Mouse (Mus musculus) CH12.LX (cell line): ENCODE results near the gene Ppp1r9b. TPM values are rescaled to one million over a fixed set of nuclear protein-coding genes. Genes with fewer than 3 reads are reported as not detected.

Source experiments
- DNase-seq: peaks from one replicate; pipeline ENCODE4 v3.0.0-alpha.2; 2013; ENCODE audit errors: extremely low read depth
- H3K27ac ChIP-seq: 2 replicates; pipeline ENCODE4 v1.5.1; 2012; ENCODE audit warnings: low read depth, mild to moderate bottlenecking, control low read depth, moderate library complexity; ENCODE audit not compliant: insufficient read depth
- H3K27me3 ChIP-seq: replicated peaks from 2 replicates; pipeline ENCODE3; 2012; ENCODE audit warnings: inconsistent platforms
- H3K36me3 ChIP-seq, 2 experiments: replicated peaks in 1 of 2; 2 replicates each; pipeline versions ENCODE3 to v1.6.1; 2012; ENCODE audit warnings: inconsistent platforms in 1 of 2, low read length in 1 of 2, mild to moderate bottlenecking in 1 of 2, mixed read lengths in 1 of 2, moderate library complexity in 1 of 2; ENCODE audit not compliant: control insufficient read depth in 1 of 2, insufficient read depth in 1 of 2
- H3K4me1 ChIP-seq, 2 experiments: 2 replicates each; pipeline ENCODE4 v1.6.1; 2012; ENCODE audit warnings: inconsistent platforms in 1 of 2, moderate library complexity in 1 of 2; ENCODE audit not compliant: insufficient read depth in 2 of 2, control insufficient read depth in 1 of 2
- H3K4me2 ChIP-seq: 2 replicates; pipeline ENCODE4 v1.6.1; 2012; ENCODE audit warnings: low read depth, mild to moderate bottlenecking, control low read depth; ENCODE audit not compliant: poor library complexity, insufficient read depth, severe bottlenecking
- H3K4me3 ChIP-seq, 3 experiments: fragments of 150-350 bp in 1 of 3; sonication (generic) in 1 of 3; replicated peaks in 1 of 3; 2 replicates each; pipeline versions ENCODE3 to v1.5.1; 2011 to 2012; ENCODE audit warnings: low read depth in 2 of 3, low read length in 2 of 3, mild to moderate bottlenecking in 2 of 3, moderate library complexity in 2 of 3, control low read depth in 1 of 3, improper control_type of control experiment in 1 of 3, inconsistent platforms in 1 of 3, mixed read lengths in 1 of 3; ENCODE audit not compliant: poor library complexity in 1 of 3
- H3K79me2 ChIP-seq: replicated peaks from 2 replicates; pipeline ENCODE4 v1.6.1; 2012; ENCODE audit warnings: mild to moderate bottlenecking, moderate library complexity; ENCODE audit not compliant: control insufficient read depth, poor library complexity, insufficient read depth, severe bottlenecking; ENCODE audit errors: extremely low read depth
- H3K9ac ChIP-seq: 2 replicates; pipeline ENCODE4 v1.6.1; 2012; ENCODE audit warnings: low read depth, mild to moderate bottlenecking, control low read depth, moderate library complexity; ENCODE audit not compliant: insufficient read depth
- H3K9me3 ChIP-seq: replicated peaks from 2 replicates; pipeline ENCODE3; 2012; ENCODE audit warnings: low read length, inconsistent platforms, mixed read lengths
- BHLHE40 ChIP-seq: IDR thresholded peaks from 2 replicates; pipeline ENCODE4 v1.6.1; 2011; ENCODE audit warnings: mild to moderate bottlenecking, low read depth, low read length, improper control_type of control experiment
- CHD1 ChIP-seq: IDR thresholded peaks from 2 replicates; pipeline ENCODE4 v1.6.1; 2012; ENCODE audit warnings: low read depth, low read length, improper control_type of control experiment, inconsistent platforms
- CHD2 ChIP-seq: IDR thresholded peaks from 2 replicates; pipeline ENCODE4 v1.6.1; 2011; ENCODE audit warnings: low read length, improper control_type of control experiment
- CTCF ChIP-seq, 2 experiments: IDR thresholded peaks in 1 of 2; conservative IDR thresholded peaks in 1 of 2; 2 replicates each; pipeline ENCODE4 v1.5.1; 2011 to 2012; ENCODE audit warnings: low read depth in 2 of 2, low read length in 2 of 2, improper control_type of control experiment in 1 of 2, inconsistent platforms in 1 of 2, mild to moderate bottlenecking in 1 of 2, moderate library complexity in 1 of 2
- E2F4 ChIP-seq: IDR thresholded peaks from 2 replicates; pipeline ENCODE4 v1.6.1; 2011; ENCODE audit warnings: low read depth, low read length, improper control_type of control experiment; ENCODE audit not compliant: insufficient replicate concordance
- ELF1 ChIP-seq: IDR thresholded peaks from 2 replicates; pipeline ENCODE4 v1.6.1; 2014; ENCODE audit warnings: low read depth, mild to moderate bottlenecking, inconsistent platforms, low read length, improper control_type of control experiment
- EP300 ChIP-seq: IDR thresholded peaks from 2 replicates; pipeline ENCODE4 v1.6.1; 2011; ENCODE audit warnings: low read length, improper control_type of control experiment
- ETS1 ChIP-seq: conservative IDR thresholded peaks from 2 replicates; pipeline ENCODE4 v1.6.1; 2012; ENCODE audit warnings: low read depth, mild to moderate bottlenecking, inconsistent platforms, low read length, improper control_type of control experiment, moderate library complexity
- GABPA ChIP-seq: IDR thresholded peaks from 2 replicates; pipeline ENCODE4 v1.6.1; 2012; ENCODE audit warnings: low read depth, low read length, improper control_type of control experiment, inconsistent platforms; ENCODE audit not compliant: insufficient replicate concordance
- HCFC1 ChIP-seq: IDR thresholded peaks from 2 replicates; pipeline ENCODE4 v1.6.1; 2012; ENCODE audit warnings: low read depth, mild to moderate bottlenecking, inconsistent platforms, low read length, improper control_type of control experiment
- IRF4 ChIP-seq: IDR thresholded peaks from 2 replicates; pipeline ENCODE4 v1.6.1; 2014; ENCODE audit warnings: low read depth, mild to moderate bottlenecking, inconsistent platforms, low read length, improper control_type of control experiment
- JUN ChIP-seq: IDR thresholded peaks from 2 replicates; pipeline ENCODE4 v1.6.1; 2011; ENCODE audit warnings: low read depth, mild to moderate bottlenecking, low read length, improper control_type of control experiment, moderate library complexity; ENCODE audit not compliant: insufficient read depth
- JUND ChIP-seq: conservative IDR thresholded peaks from 2 replicates; pipeline ENCODE4 v1.6.1; 2011; ENCODE audit warnings: low read depth, low read length, improper control_type of control experiment
- KAT2A ChIP-seq: IDR thresholded peaks from 2 replicates; pipeline ENCODE4 v1.6.1; 2012; ENCODE audit warnings: low read length, improper control_type of control experiment, inconsistent platforms; ENCODE audit not compliant: insufficient replicate concordance
- MAFK ChIP-seq: IDR thresholded peaks from 2 replicates; pipeline ENCODE4 v1.6.1; 2011; ENCODE audit warnings: low read length, improper control_type of control experiment; ENCODE audit not compliant: insufficient replicate concordance
- MAX ChIP-seq: IDR thresholded peaks from 2 replicates; pipeline ENCODE4 v1.6.1; 2011; ENCODE audit warnings: low read length, improper control_type of control experiment
- MAZ ChIP-seq: IDR thresholded peaks from 2 replicates; pipeline ENCODE4 v1.6.1; 2012; ENCODE audit warnings: low read depth, mild to moderate bottlenecking, inconsistent platforms, low read length, improper control_type of control experiment, moderate library complexity
- MEF2A ChIP-seq: IDR thresholded peaks from 2 replicates; pipeline ENCODE4 v1.6.1; 2014; ENCODE audit warnings: low read depth, mild to moderate bottlenecking, inconsistent platforms, low read length, improper control_type of control experiment, borderline replicate concordance
- MXI1 ChIP-seq: IDR thresholded peaks from 2 replicates; pipeline ENCODE4 v1.6.1; 2011; ENCODE audit warnings: mild to moderate bottlenecking, low read depth, low read length, improper control_type of control experiment
- MYC ChIP-seq: IDR thresholded peaks from 2 replicates; pipeline ENCODE4 v1.6.1; 2011; ENCODE audit warnings: low read depth, mild to moderate bottlenecking, improper control_type of control experiment, low read length
- NELFE ChIP-seq: IDR thresholded peaks from 2 replicates; pipeline ENCODE4 v1.6.1; 2011; ENCODE audit warnings: low read depth, low read length, improper control_type of control experiment
- NRF1 ChIP-seq: IDR thresholded peaks from 2 replicates; pipeline ENCODE4 v1.6.1; 2014; ENCODE audit warnings: low read depth, mild to moderate bottlenecking, inconsistent platforms, low read length, improper control_type of control experiment, moderate library complexity
- PAX5 ChIP-seq: IDR thresholded peaks from 2 replicates; pipeline ENCODE4 v1.6.1; 2012; ENCODE audit warnings: low read length, inconsistent platforms, mixed read lengths
- POLR2A ChIP-seq: IDR thresholded peaks from 2 replicates; pipeline ENCODE4 v1.6.1; 2011; ENCODE audit warnings: low read depth, mild to moderate bottlenecking, improper control_type of control experiment, low read length
- POLR2AphosphoS2 ChIP-seq: IDR thresholded peaks from 2 replicates; pipeline ENCODE4 v1.6.1; 2011; ENCODE audit warnings: low read depth, low read length, improper control_type of control experiment
- RAD21 ChIP-seq: IDR thresholded peaks from 2 replicates; pipeline ENCODE4 v1.6.1; 2011; ENCODE audit warnings: low read depth, mild to moderate bottlenecking, low read length, improper control_type of control experiment, moderate library complexity
- RCOR1 ChIP-seq: conservative IDR thresholded peaks from 2 replicates; pipeline ENCODE4 v1.6.1; 2012; ENCODE audit warnings: low read depth, mild to moderate bottlenecking, inconsistent platforms, low read length, improper control_type of control experiment
- SIN3A ChIP-seq: IDR thresholded peaks from 2 replicates; pipeline ENCODE4 v1.6.1; 2012; ENCODE audit warnings: low read length, improper control_type of control experiment, inconsistent platforms
- SMC3 ChIP-seq: IDR thresholded peaks from 2 replicates; pipeline ENCODE4 v1.6.1; 2011; ENCODE audit warnings: low read depth, low read length, improper control_type of control experiment
- TBP ChIP-seq: conservative IDR thresholded peaks from 2 replicates; pipeline ENCODE4 v1.6.1; 2011; ENCODE audit warnings: low read depth, low read length, improper control_type of control experiment
- TCF12 ChIP-seq: IDR thresholded peaks from 2 replicates; pipeline ENCODE4 v1.6.1; 2014; ENCODE audit warnings: low read depth, mild to moderate bottlenecking, inconsistent platforms, low read length, improper control_type of control experiment
- UBTF ChIP-seq: IDR thresholded peaks from 2 replicates; pipeline ENCODE4 v1.6.1; 2012; ENCODE audit warnings: low read depth, mild to moderate bottlenecking, inconsistent platforms, low read length, improper control_type of control experiment, moderate library complexity
- USF1 ChIP-seq: IDR thresholded peaks from 2 replicates; pipeline ENCODE4 v1.6.1; 2014; ENCODE audit warnings: low read depth, mild to moderate bottlenecking, inconsistent platforms, low read length, improper control_type of control experiment
- USF2 ChIP-seq: conservative IDR thresholded peaks from 2 replicates; pipeline ENCODE4 v1.6.1; 2011; ENCODE audit warnings: low read depth, low read length, improper control_type of control experiment
- ZC3H11A ChIP-seq: IDR thresholded peaks from 2 replicates; pipeline ENCODE4 v1.6.1; 2012; ENCODE audit warnings: low read depth, mild to moderate bottlenecking, inconsistent platforms, low read length, improper control_type of control experiment
- ZKSCAN1 ChIP-seq: IDR thresholded peaks from 2 replicates; pipeline ENCODE4 v1.6.1; 2012; ENCODE audit warnings: low read depth, inconsistent platforms, low read length, improper control_type of control experiment, borderline replicate concordance
- ZMIZ1 ChIP-seq: IDR thresholded peaks from 2 replicates; pipeline ENCODE4 v1.6.1; 2012; ENCODE audit warnings: low read depth, mild to moderate bottlenecking, inconsistent platforms, low read length, improper control_type of control experiment
- ZNF384 ChIP-seq: IDR thresholded peaks from 2 replicates; pipeline ENCODE4 v1.6.1; 2012; ENCODE audit warnings: low read depth, low read length, improper control_type of control experiment, inconsistent platforms
- dilution Hi-C: fragments of 300-500 bp; cut with MboI; formaldehyde crosslinking; loops from 2 replicates; pipeline ENCODE4 v1.14.3; 2020; ENCODE audit warnings: low sequenced_read_pairs; ENCODE audit not compliant: extremely low pct_unique_long_range_greater_than_20kb, extremely low pct_ligation_motif_present
- in situ Hi-C: fragments of 300-500 bp; cut with MboI; formaldehyde crosslinking; loops from 3 replicates; pipeline ENCODE4 v1.14.3; 2019; ENCODE audit warnings: low sequenced_read_pairs, low pct_ligation_motif_present, low pct_unique_long_range_greater_than_20kb, mixed read lengths
- polyA plus RNA-seq: library from polyadenylated mRNA; unstranded; fragments of >175 nt; gene quantifications from 2 replicates; pipeline ENCODE4 v1.2.1, GENCODE M21; 2012; ENCODE audit warnings: low read depth; ENCODE audit not compliant: insufficient read length
- total RNA-seq, 2 experiments: library from RNA; depleted of rRNA; stranded (reverse); fragments of 300-350 nt in 1 of 2; fragments of >200 nt in 1 of 2; gene quantifications; 2 replicates each; pipeline ENCODE4 v1.2.3; 2012 to 2014

The Ppp1r9b gene
- total and polyA plus RNA-seq, 3 experiments = 7.8 to 21.8 (median 21.2) TPM

GRCm38 (mm10) chr11:95046980-95047680 lies 56.3 kb downstream of the Ppp1r9b start:
- Histone ChIP-seq H3K27me3 (no peaks in the 10 kb centered on the region), H3K4me1 (no peaks in the 10 kb centered on the region), H3K79me2 (no peaks in the 10 kb centered on the region), H3K9ac (no peak overlapping the region), H3K27ac (no peak overlapping the region), H3K9me3 (no peaks in the 10 kb centered on the region)
- in situ Hi-C loops = loop anchor here (10.0 kb wide), 1 partner anchor 188 kb away; no protein-coding TSS in a partner anchor
- dilution Hi-C loops = no loop called here
- TF ChIP-seq PAX5 (no peak), USF2 (no peak), RAD21 (peak; percentile 97), HCFC1 (no peak), MXI1 (no peak), MAZ (peak; percentile 78; the same call in 1 of the 2 replicates), RCOR1 (no peak), MYC (no peak), ZMIZ1 (no peak), POLR2AphosphoS2 (no peak), JUN (no peak), ZKSCAN1 (no peak), UBTF (no peak), CHD2 (no peak), NELFE (no peak; the same call in 1 of the 2 replicates), SIN3A (no peak), ELF1 (no peak), CTCF (conservative IDR thresholded peaks at IDR 0.05 in 1 of 2, IDR thresholded peaks at IDR 0.05 in 1 of 2; ENCODE audit: low read depth in 2 of 2, low read length in 2 of 2) (peak; percentile 92 to 99), GABPA (no peak), CHD1 (no peak), USF1 (no peak), EP300 (no peak), MAFK (no peak), MAX (no peak), E2F4 (no peak), TCF12 (peak; percentile 54; the same call in 1 of the 2 replicates), SMC3 (peak; percentile 96), TBP (no peak), BHLHE40 (no peak), ETS1 (no peak), ZC3H11A (peak; percentile 79), POLR2A (no peak), KAT2A (no peak), IRF4 (0 out of 2 replicates have a peak, but pooled peaks have one; percentile 24), MEF2A (no peak), NRF1 (no peak), JUND (no peak), ZNF384 (no peak)
- TF ChIP-seq, all 38 proteins: peak for 7
- Histone ChIP-seq H3K4me3 (no peak overlapping the region), H3K36me3 (peaks cover 47 to 69% of the 10 kb centered on the region in 2 experiments), H3K4me2 (no peak overlapping the region)
- peak; percentile 81 for DNase-seq
